Mouse (Mus musculus) brain, embryonic 14.5 days (tissue): ENCODE measurements at regions not wholly inside any gene's neighbourhood (a gene's known extent, or its start where the extent isn't known, plus 50 kb on each side); places are given as distances from the start of the nearest gene placed in this dataset.

Source experiments
- CTCF ChIP-seq: fragments of 200-500 bp; IDR thresholded peaks from 2 replicates; pipeline ENCODE4 v1.5.1; 2012; ENCODE audit warnings: inconsistent platforms, mild to moderate bottlenecking, moderate library complexity, borderline replicate concordance; ENCODE audit not compliant: insufficient read depth, insufficient read length; ENCODE audit errors: extremely low read depth
- POLR2A ChIP-seq: fragments of 200-500 bp; IDR thresholded peaks from 2 replicates; pipeline ENCODE4 v1.6.1; 2012; ENCODE audit warnings: mild to moderate bottlenecking, inconsistent platforms, borderline replicate concordance; ENCODE audit not compliant: poor library complexity, insufficient read depth, insufficient read length, severe bottlenecking; ENCODE audit errors: extremely low read depth

DNA sequence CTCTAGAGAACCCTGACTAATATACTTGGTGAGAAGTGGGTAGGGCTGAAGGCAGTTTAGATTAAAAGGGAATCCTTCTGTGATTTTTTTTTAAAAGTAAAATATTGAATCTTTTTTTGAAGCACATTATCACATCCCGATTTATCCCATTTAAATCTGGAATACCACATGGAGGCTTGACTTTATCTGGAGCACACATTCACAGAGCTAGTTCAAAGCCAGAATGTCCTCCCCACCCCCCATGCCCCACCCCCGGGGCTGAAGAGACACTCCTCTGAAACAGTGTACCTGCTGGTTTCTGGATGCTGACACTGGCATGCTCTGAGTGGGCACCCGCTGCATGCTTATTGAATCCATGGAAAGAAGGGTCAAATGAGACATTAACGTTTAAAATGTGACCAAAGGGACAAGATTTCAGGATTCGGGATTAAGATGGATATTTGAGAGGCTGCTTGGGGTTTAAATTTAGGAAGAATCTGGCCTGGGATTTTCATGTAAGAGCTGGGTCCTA lies 382.0 kb upstream of the Slc30a5 start:
- TF ChIP-seq CTCF (no peak), POLR2A (no peak)
